Comparison of ENCODE assay signal across 8 mouse cellular contexts in the genomic region with DNA sequence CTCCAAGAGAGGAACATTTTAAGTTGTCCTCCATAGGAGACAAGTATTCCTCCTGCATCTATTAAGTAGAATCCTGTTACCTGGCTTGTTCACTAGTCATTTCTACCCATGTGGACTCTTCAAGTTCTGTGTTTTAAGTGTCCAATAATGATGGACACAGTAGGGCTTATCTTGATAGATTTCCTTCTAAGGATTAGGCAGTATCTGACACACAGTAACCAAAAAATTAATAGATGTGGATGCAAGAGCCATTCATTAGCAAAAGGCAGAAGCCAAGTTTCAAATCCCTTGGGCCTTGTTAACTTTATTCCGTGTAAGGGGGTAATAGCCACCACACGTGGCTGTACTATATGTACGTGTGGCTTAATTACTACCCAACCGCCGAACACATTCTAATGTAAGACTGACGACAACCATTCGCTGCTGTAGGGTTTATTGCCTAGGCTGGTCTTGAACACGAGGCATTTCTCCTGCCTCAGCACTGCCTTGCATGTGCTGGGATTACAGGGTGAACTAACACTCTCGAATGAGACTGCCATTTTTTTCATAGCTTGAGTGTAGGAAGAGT. TPM values are rescaled to one million over a fixed set of nuclear protein-coding genes. Genes with fewer than 3 reads are reported as not detected.
DNase-seq lines count a peak whose midpoint lies in the region; ATAC-seq and TF ChIP-seq lines count a peak whose summit lies in the region.

No protein-coding gene starts in this region.

- no peak; the same call in 1 of the 2 replicates for ATAC-seq in embryonic facial prominence, embryonic 12.5 days (ENCODE audit: insufficient number of reproducible peaks, insufficient read depth, low FRiP score, low TSS enrichment)
- no peak for ATAC-seq in intestine, embryonic 15.5 days
- ATAC-seq in neural tube, embryonic 12.5 days (ENCODE audit: low FRiP score, low read depth): no peak

- peaks cover 2% of the 10 kb centered on the region; the same call in 1 of the 2 replicates for H3K36me3 ChIP-seq in liver, adult 2 months (ENCODE audit: control insufficient read depth, insufficient read depth, low read length)
- 0 out of 2 replicates have a peak, but pooled peaks cover 1% of the 10 kb centered on the region for H3K36me3 ChIP-seq in embryonic facial prominence, embryonic 12.5 days
- no peaks in the 10 kb centered on the region for H3K36me3 ChIP-seq in intestine, embryonic 15.5 days
- peaks cover 10% of the 10 kb centered on the region for H3K36me3 ChIP-seq in neural tube, embryonic 12.5 days

- WGBS in liver, adult 2 months: 2% methylated on average over 9 of the region's 9 CpGs
- WGBS in embryonic facial prominence, embryonic 12.5 days: 0% methylated on average over 9 of the region's 9 CpGs
- 0% methylated on average over 9 of the region's 9 CpGs for WGBS in intestine, embryonic 15.5 days
- under 1% methylated on average over 9 of the region's 9 CpGs for WGBS in neural tube, embryonic 12.5 days

- no peak for TF ChIP-seq POLR2A in liver, adult 2 months (IDR thresholded peaks at IDR 0.05; ENCODE audit: extremely low read depth, insufficient read depth, low read length)

- peak overlapping the region; percentile 73 for H3K4me2 ChIP-seq in embryonic facial prominence, embryonic 12.5 days (replicated peaks)
- peak overlapping the region; percentile 57 for H3K4me2 ChIP-seq in intestine, embryonic 15.5 days (replicated peaks)
- H3K4me2 ChIP-seq in neural tube, embryonic 12.5 days (replicated peaks): peak overlapping the region; percentile 78

- no peak for DNase-seq in liver, adult 2 months (ENCODE audit: extremely low read depth, low read depth, low spot score)
- DNase-seq in liver: no peak
- DNase-seq in right cerebral cortex, postnatal 10 days (ENCODE audit: low spot score in 2 of 2): no peak
- DNase-seq in urinary bladder, postnatal 25 days (ENCODE audit: low spot score): no peak
- no peak for DNase-seq in frontal cortex, postnatal 10 days (ENCODE audit: low spot score in 2 of 2)

- H3K27me3 ChIP-seq in liver, adult 2 months (ENCODE audit: control insufficient read depth, insufficient read depth, low read length): no peaks in the 10 kb centered on the region
- no peaks in the 10 kb centered on the region for H3K27me3 ChIP-seq in embryonic facial prominence, embryonic 12.5 days
- H3K27me3 ChIP-seq in intestine, embryonic 15.5 days (replicated peaks): no peaks in the 10 kb centered on the region
- no peaks in the 10 kb centered on the region for H3K27me3 ChIP-seq in neural tube, embryonic 12.5 days (replicated peaks)

- peak overlapping the region; percentile 62 for H3K9ac ChIP-seq in liver, adult 2 months (ENCODE audit: low read depth, low read length)
- H3K9ac ChIP-seq in embryonic facial prominence, embryonic 12.5 days: peak overlapping the region; percentile 74
- peak overlapping the region; percentile 72 for H3K9ac ChIP-seq in intestine, embryonic 15.5 days
- peak overlapping the region; percentile 68 for H3K9ac ChIP-seq in neural tube, embryonic 12.5 days

- H3K27ac ChIP-seq in liver, adult 2 months (replicated peaks; ENCODE audit: insufficient read depth, low read depth, low read length): no peak overlapping the region; the same call in 1 of the 2 replicates
- H3K27ac ChIP-seq in embryonic facial prominence, embryonic 12.5 days: peak overlapping the region; percentile 78
- peak overlapping the region; percentile 75 for H3K27ac ChIP-seq in intestine, embryonic 15.5 days
- 0 out of 2 replicates have a peak overlapping the region, but pooled peaks have one; percentile 33 for H3K27ac ChIP-seq in neural tube, embryonic 12.5 days

- H3K79me2 ChIP-seq in liver, adult 2 months (ENCODE audit: control insufficient read depth, insufficient read depth, low read length): no peaks in the 10 kb centered on the region

- no peaks in the 10 kb centered on the region for H3K4me1 ChIP-seq in liver, adult 2 months (ENCODE audit: control insufficient read depth, insufficient read depth, low read length)
- H3K4me1 ChIP-seq in embryonic facial prominence, embryonic 12.5 days: peaks cover 7% of the 10 kb centered on the region; the same call in 1 of the 2 replicates
- H3K4me1 ChIP-seq in intestine, embryonic 15.5 days (replicated peaks): no peaks in the 10 kb centered on the region
- H3K4me1 ChIP-seq in neural tube, embryonic 12.5 days: peaks cover 7% of the 10 kb centered on the region; the same call in 1 of the 2 replicates

- no peak for TF ChIP-seq CTCF in liver, adult 2 months (IDR thresholded peaks at IDR 0.05; ENCODE audit: low read depth, low read length)

- peak overlapping the region; percentile 71 for H3K4me3 ChIP-seq in liver, adult 2 months (ENCODE audit: insufficient read depth, low read depth, low read length)
- peak overlapping the region; percentile 74 for H3K4me3 ChIP-seq in embryonic facial prominence, embryonic 12.5 days
- H3K4me3 ChIP-seq in intestine, embryonic 15.5 days (replicated peaks): peak overlapping the region; percentile 79
- peak overlapping the region; percentile 66 for H3K4me3 ChIP-seq in neural tube, embryonic 12.5 days

- no peaks in the 10 kb centered on the region for H3K9me3 ChIP-seq in embryonic facial prominence, embryonic 12.5 days
- H3K9me3 ChIP-seq in intestine, embryonic 15.5 days: no peaks in the 10 kb centered on the region
- no peaks in the 10 kb centered on the region for H3K9me3 ChIP-seq in neural tube, embryonic 12.5 days

RNA-seq across cellular contexts. Expression of gene Cep295, which starts 0.6 kb away (rescaled TPM):
- 3.8 and 4.9 TPM in 2 replicates for total RNA-seq in liver, adult 2 months (2014; rRNA removed)
- 0.47 and 1.5 TPM in 2 replicates for polyA plus RNA-seq in liver, adult 2 months (2012; rRNA removed)
- polyA plus RNA-seq in embryonic facial prominence, embryonic 12.5 days (2016; fragmentation: Nextera tagmentation; extraction: Ambion mirVana): 23.8 and 25.2 TPM in 2 replicates
- polyA plus RNA-seq in intestine, embryonic 15.5 days (2015; fragmentation: Nextera tagmentation; extraction: Ambion mirVana): 11.6 and 11.7 TPM in 2 replicates
- 21.5 and 21.9 TPM in 2 replicates for polyA plus RNA-seq in neural tube, embryonic 12.5 days (2016; fragmentation: Nextera tagmentation; extraction: Ambion mirVana)

RNA-seq across cellular contexts. Expression of gene 4931406C07Rik, which starts 50.8 kb away (rescaled TPM):
- total RNA-seq in liver, adult 2 months (2014; rRNA removed): 122 and 174 TPM in 2 replicates
- 48.2 and 56.1 TPM in 2 replicates for polyA plus RNA-seq in liver, adult 2 months (2012; rRNA removed)
- polyA plus RNA-seq in embryonic facial prominence, embryonic 12.5 days (2016; fragmentation: Nextera tagmentation; extraction: Ambion mirVana): 10.8 and 10.9 TPM in 2 replicates
- polyA plus RNA-seq in intestine, embryonic 15.5 days (2015; fragmentation: Nextera tagmentation; extraction: Ambion mirVana): 8.4 and 9.6 TPM in 2 replicates
- polyA plus RNA-seq in neural tube, embryonic 12.5 days (2016; fragmentation: Nextera tagmentation; extraction: Ambion mirVana): 9.8 and 11.2 TPM in 2 replicates

RNA-seq across cellular contexts. Expression of gene Taf1d, which starts 51.0 kb away (rescaled TPM):
- 179 and 188 TPM in 2 replicates for total RNA-seq in liver, adult 2 months (2014; rRNA removed)
- 4.1 and 6.8 TPM in 2 replicates for polyA plus RNA-seq in liver, adult 2 months (2012; rRNA removed)
- polyA plus RNA-seq in embryonic facial prominence, embryonic 12.5 days (2016; fragmentation: Nextera tagmentation; extraction: Ambion mirVana): 81.6 and 86.2 TPM in 2 replicates
- 79.1 and 82.8 TPM in 2 replicates for polyA plus RNA-seq in intestine, embryonic 15.5 days (2015; fragmentation: Nextera tagmentation; extraction: Ambion mirVana)
- polyA plus RNA-seq in neural tube, embryonic 12.5 days (2016; fragmentation: Nextera tagmentation; extraction: Ambion mirVana): 59.1 and 59.3 TPM in 2 replicates
